Mouse (Mus musculus): ENCODE data around the gene Dpep3.

The Dpep3 gene

DNA sequence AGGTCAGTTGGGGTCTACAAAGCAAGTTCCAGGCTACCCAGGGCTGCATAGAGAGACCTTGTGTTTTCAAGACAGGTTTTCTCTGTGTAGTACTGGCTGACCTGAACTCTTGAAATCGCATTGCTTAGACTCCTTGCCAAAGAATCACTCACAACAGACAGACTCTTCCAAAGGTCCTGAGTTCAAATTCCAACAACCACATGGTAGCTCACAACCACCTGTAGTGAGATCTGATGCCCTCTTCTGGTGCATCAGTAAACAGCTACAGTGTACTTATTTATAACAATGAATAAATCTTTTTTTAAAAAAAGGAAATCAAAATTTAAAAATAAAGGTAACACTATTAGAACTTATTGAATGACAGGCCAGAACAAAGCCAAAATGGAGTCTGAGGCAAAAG is 1.9 kb upstream of the Dpep3 start:
- no peak for DNase-seq (ENCODE audit: low read depth, low spot score)

DNA sequence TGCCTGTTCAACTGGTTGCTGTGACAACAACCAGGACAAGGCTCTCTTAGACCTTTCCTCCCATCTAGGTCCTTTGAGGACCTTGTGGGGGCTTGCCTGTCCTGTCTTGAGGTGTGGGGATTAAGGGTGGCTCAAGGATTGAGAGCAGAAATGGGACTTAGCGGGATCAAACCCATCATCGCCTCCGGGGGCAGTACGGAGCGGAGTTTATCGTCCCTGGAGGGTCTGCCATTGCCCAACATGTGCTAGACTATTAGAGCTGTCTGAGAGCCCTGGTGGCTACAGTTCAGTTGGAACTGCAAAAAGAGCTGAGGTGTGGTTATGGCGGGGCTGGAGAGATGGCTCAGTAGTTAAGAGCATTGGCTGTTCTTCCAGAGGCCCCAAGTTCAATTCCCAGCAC is 3.9 kb downstream of the Dpep3 start:
- no peak for DNase-seq (ENCODE audit: low read depth, low spot score)

DNA sequence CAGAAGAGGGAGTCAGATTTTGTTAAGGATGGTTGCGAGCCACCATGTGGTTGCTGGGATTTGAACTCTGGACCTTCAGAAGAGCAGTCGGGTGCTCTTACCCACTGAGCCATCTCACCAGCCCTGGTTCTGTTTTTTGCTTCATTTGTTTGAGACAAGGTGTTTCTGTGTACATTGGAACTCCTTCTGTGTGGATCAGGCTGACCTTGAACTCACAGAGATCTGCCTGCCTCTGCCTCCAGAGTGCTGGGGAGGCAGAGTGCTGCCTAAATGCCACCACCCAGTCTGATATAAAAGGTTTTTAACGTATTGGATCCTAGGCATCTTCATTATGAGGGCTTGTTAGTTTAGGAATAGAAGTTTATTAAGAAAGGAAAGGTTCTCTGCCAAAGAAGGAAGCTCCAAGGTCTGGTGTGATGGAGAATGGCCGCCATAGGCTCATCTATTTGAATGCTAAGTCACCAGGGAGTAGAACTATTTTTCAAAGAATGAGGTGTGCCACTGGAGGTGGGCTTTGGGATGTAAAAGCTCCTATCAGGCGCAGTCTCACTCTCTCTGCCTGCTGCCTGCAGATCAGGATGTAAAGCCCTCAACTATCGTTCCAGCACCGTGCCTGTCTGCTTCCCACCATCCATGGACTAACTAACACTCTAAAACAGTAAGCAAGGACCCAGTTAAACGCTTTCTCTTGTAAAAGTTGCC is 8.1 kb downstream of the Dpep3 start:
- DNase-seq (ENCODE audit: low read depth, low spot score) = no peak

- DNase-seq (ENCODE audit: low read depth, low spot score) = no peak
These were observed 9.9 kb downstream of the Dpep3 start for GRCm38 (mm10) chr8:105969367-105969766.

GRCm38 (mm10) chr8:105966692-105967311 is 12.4 kb downstream of the Dpep3 start:
- DNase-seq (ENCODE audit: low read depth, low spot score) = no peak

DNA sequence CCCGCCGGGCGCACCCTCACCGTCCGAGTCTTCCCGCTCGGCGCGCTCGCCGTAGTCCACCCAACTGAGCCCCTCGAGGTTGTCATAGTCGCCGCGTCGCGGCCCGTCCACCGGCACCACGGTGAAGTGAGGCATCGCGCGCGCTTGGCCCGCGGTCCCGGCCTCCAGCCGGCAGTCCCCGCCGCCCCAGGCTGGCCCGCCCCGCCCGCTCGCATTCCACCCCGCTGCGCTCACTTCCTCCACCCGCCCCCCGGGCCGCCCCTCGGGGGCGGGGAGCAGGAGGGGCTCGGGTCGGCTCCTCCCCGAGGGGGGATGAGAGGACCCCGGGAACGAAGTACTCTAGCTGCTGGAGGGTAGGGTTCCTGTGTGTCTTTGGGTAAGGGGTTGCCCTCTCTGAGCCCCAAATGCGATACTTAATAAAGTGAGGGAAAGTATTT is 13.3 kb downstream of the Dpep3 start, which contains the start of gene Slc12a4:
TSS of gene Slc12a4 (minus strand) at position 193 of the 437 bp plus-strand sequence.
- peak; percentile 74 for DNase-seq (ENCODE audit: low read depth, low spot score)

DNA sequence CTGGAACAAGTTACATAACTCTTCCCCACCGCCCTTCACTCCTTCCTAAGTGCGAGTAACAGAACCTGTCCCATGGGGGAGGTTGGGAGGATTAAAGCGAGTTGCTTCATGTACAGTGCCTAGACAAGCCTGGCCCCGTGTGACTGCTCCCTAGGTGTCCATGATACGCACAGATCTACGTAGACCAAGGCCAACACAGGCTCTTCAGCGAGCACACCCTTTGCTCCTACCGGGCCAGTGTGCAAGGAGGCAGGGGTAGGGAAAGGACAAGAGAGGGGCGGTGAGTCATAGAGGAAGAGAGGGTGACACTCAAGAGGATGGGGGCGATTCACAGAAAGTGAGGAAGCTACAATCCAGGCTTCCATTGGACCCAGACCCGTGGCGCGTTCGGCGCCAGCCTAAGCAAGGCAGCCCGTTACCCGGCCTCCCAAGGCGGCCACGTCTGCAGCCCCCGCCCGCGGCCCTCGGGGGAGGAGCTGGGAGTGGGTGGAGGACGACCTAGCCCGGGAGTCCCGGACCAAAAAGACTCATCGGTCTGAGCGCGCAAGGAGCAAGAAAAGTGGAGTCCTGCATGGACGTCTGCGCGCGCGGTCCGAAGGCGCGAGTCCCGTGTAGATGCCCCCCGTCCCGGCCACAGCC is 13.8 kb downstream of the Dpep3 start:
- DNase-seq (ENCODE audit: low read depth, low spot score) = peak; percentile 71

- peak; percentile 46 for DNase-seq (ENCODE audit: low read depth, low spot score)
These were observed 14.5 kb downstream of the Dpep3 start for GRCm38 (mm10) chr8:105964506-105965265.

DNA sequence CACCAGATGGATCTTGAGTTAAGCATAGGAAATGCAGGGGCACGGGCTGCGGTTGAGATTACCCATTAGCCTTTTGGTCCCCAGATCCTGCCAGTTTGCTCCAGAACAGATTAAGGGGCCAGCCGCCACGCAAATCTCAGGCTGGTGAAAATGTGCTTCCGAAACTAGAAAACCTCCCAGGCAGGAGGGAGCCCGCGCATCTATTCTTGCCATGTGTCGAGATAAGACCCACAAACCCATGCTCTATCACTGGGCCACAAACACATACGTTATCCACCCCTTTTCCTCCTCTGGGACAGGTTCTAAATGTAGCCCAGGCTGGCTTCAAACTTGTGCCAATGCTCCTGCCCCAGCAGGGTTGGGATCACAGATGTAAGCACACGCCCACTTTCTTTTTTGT is 17.7 kb downstream of the Dpep3 start:
- DNase-seq (ENCODE audit: low read depth, low spot score) = no peak

- no peak for DNase-seq (ENCODE audit: low read depth, low spot score)
These were observed 18.1 kb downstream of the Dpep3 start for GRCm38 (mm10) chr8:105961101-105961500.

DNA sequence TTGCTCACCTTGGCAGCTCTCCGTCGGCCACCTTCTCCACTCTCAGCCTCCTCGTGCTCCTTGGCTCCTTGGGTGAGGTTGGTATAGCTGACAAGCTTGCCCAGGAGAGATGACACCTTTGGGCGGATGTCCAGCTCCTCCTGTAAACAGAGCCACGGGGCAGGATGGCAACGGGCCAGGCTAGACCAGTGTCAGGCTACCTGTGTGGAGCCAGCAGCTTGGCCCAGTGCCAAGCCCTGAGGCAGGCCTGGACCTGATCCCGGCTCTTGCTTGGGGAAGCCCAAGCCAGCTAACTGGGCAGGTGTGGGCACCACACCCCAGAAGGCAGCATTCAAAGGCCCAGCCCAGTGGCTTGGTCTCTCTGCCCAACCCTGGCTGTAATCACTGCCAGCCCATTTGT is 19.9 kb downstream of the Dpep3 start:
- no peak for DNase-seq (ENCODE audit: low read depth, low spot score)

DNA sequence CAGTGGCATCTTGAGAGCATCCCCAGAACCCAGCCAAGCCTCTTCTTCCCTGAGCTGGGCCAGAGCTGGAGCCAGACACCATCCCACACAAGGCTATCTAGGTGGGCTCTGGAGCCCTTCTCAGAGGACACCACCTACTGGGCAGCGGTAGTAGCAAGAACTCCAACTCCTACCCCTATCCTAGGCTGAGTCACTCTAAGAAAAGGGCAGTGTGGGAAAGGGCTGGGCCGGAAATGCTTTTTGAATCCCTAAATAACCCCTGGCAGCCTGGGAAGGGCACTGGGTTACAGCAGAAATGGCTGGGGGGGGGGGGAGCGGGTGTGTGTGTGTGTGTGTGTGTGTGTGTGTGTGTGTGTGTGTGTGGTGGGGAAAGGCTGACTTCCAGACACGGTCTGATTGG is 21.4 kb downstream of the Dpep3 start:
- peak; percentile 49 for DNase-seq (ENCODE audit: low read depth, low spot score)

DNA sequence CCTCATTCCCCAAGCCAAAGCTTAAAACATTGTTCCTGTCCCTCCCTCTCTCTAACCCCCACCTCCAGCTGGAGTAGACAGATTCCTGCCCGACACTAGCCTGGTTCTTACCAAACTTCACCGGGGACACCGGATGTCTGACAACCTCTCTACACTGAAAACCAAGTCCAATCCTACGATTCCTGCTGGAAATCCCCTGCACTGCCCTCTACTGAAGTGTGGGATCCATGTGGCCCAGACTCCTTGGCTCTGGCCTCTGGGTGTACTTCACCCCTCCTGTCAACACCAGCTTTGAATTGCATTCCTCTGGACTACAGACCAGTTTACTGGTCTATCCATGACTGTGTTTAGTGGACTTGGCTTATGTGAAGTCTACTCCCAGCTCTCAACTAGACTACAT is 22.7 kb downstream of the Dpep3 start:
- DNase-seq (ENCODE audit: low read depth, low spot score) = peak; percentile 80

- DNase-seq (ENCODE audit: low read depth, low spot score) = peak; percentile 45
These were observed 28.1 kb downstream of the Dpep3 start for GRCm38 (mm10) chr8:105951057-105951659.

DNA sequence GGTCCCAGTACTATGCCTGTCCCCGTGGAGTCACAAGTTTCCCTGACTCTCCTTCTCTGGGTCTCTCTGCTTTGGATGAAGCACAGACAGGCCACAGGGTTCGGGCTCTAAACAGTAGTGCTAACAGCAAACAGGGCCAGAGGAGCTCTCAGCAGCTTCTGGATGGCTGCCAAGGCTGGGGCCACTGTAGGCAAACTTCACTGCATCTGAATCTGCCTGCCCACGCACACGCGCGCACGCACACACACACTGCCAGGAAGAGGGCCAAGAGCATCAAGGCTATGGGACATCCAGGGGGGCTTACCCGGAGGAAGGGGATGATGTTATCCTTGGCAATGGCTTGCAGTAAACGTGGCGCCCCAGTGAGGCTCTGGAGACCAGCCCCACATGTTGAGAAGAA is 29.9 kb downstream of the Dpep3 start:
- DNase-seq (ENCODE audit: low read depth, low spot score) = peak; percentile 39

DNA sequence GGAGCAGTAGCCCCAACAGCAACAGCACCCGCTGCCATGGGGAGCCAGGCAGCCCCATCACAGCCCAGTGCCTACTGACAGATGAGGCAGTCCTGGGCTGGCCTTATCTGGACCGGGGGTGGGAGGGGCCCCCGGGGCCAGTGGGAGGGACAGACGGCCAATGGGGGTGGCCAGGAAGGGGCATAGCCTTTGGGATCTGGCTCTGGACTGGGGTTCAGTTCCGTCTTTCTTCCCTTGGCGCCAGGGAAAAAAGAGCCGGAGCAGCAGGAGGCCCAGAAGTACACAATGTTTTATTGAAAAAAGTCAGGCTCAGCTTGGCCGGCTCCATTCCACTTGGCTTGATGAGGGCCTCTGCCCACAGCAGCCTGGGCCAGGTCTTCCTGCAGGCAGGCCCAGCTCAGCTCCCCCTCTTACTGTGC is 35.9 kb downstream of the Dpep3 start, which contains the start of gene Lcat:
TSS of gene Lcat (minus strand) at position 62 of the 419 bp plus-strand sequence.
- DNase-seq (ENCODE audit: low read depth, low spot score) = no peak

- no peak for DNase-seq (ENCODE audit: low read depth, low spot score)
These were observed 36.7 kb downstream of the Dpep3 start for GRCm38 (mm10) chr8:105942542-105942941.

DNA sequence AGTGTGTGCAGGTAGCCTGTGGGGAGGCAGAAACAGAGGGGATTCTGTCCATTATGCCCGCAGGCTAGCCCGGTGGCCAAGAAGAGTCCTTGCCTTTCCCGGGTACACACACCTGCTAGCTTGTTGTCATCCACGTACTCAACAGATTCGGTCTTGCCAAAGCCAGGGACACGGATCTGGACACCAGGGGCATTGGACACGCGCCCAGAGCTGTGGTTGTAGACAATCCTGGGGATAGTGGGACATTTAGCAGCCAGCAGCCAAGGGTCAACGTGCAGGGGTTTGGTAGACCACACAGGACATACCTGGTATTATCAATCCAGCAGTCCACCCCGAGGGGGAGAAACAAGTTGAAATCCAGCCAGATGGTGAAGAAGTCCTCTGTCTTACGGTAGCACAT is 37.2 kb downstream of the Dpep3 start:
- DNase-seq (ENCODE audit: low read depth, low spot score) = no peak

DNA sequence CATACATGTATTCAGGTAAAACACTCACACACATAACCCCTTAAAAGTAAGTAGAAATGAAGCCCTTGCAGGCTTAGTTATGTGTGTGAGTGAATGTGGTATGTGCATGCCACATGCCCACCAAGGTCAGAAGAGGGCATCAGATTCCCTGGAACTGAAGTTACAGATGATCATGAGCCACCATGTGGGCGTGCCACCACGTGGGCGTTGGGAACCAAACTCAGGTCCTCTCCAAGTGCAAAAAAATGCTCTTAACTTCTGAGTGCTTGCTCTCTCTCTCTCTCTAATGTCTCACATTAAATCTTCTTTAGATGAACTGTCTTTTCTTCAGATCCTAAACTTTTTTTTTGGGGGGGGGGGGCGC is 40.9 kb downstream of the Dpep3 start, which contains the start of gene Psmb10:
TSS of gene Psmb10 (minus strand) at position 139 of the 364 bp plus-strand sequence.
- peak; percentile 82 for DNase-seq (ENCODE audit: low read depth, low spot score)

- DNase-seq (ENCODE audit: low read depth, low spot score) = peak; percentile 75
These were observed 41.5 kb downstream of the Dpep3 start for GRCm38 (mm10) chr8:105937496-105938305.

Measured in 3T3-L1 (cell line).